8 mouse cellular contexts compared by ENCODE assay signal in genomic region chr14:14120230-14121096, GRCm38 (mm10). TPM values are rescaled to one million over a fixed set of nuclear protein-coding genes. Genes with fewer than 3 reads are reported as not detected.
A peak's percentile ranks its signal among the peaks of the same experiment; 100 is the strongest.
DNase-seq lines count a peak whose midpoint lies in the region; ATAC-seq lines count a peak whose summit lies in the region.

Gene Psmd6, minus strand, starts transcription at chr14:14120984.

- peak; percentile 99 for ATAC-seq in forebrain, embryonic 14.5 days
- peak; percentile 99 for ATAC-seq in neural tube, embryonic 15.5 days (ENCODE audit: low FRiP score)

- peak within 1 kb of the TSS; percentile 74; the same call in 1 of the 2 replicates for H3K27ac ChIP-seq in forebrain, embryonic 14.5 days (ENCODE audit: low read depth, low read length)
- peak within 1 kb of the TSS; percentile 86 for H3K27ac ChIP-seq in neural tube, embryonic 15.5 days (replicated peaks)

- intact Hi-C loops in heart, postnatal 14 days (cut with DNase I) = no loop called here

- H3K4me3 ChIP-seq in forebrain, embryonic 14.5 days (ENCODE audit: low read depth, low read length) = peak within 1 kb of the TSS; percentile 55
- peak within 1 kb of the TSS; percentile 99 for H3K4me3 ChIP-seq in neural tube, embryonic 15.5 days (replicated peaks)

- H3K9ac ChIP-seq in forebrain, embryonic 14.5 days (ENCODE audit: low read length) = peak within 1 kb of the TSS; percentile 76
- H3K9ac ChIP-seq in neural tube, embryonic 15.5 days (replicated peaks) = peak within 1 kb of the TSS; percentile 94

- no peaks in the 10 kb centered on the region for H3K27me3 ChIP-seq in forebrain, embryonic 14.5 days (replicated peaks; ENCODE audit: control insufficient read depth, insufficient read depth, low read length)
- no peaks in the 10 kb centered on the region for H3K27me3 ChIP-seq in neural tube, embryonic 15.5 days (replicated peaks)

- WGBS in forebrain, embryonic 14.5 days = 1% methylated on average over 68 of the region's 68 CpGs
- under 1% methylated on average over 68 of the region's 68 CpGs for WGBS in neural tube, embryonic 15.5 days

- peak within 1 kb of the TSS; percentile 68 for H3K4me2 ChIP-seq in forebrain, embryonic 14.5 days (ENCODE audit: low read length)
- H3K4me2 ChIP-seq in neural tube, embryonic 15.5 days = peak within 1 kb of the TSS; percentile 90

- no peaks in the 10 kb centered on the region for H3K9me3 ChIP-seq in forebrain, embryonic 14.5 days (replicated peaks; ENCODE audit: control insufficient read depth, low read length)
- H3K9me3 ChIP-seq in neural tube, embryonic 15.5 days (replicated peaks) = no peaks in the 10 kb centered on the region

- peaks cover 33% of the 10 kb centered on the region for H3K36me3 ChIP-seq in forebrain, embryonic 14.5 days (ENCODE audit: control insufficient read depth, insufficient read depth, low read length)
- peaks cover 26% of the 10 kb centered on the region for H3K36me3 ChIP-seq in neural tube, embryonic 15.5 days

- DNase-seq in ES-CJ7 (ENCODE audit: low read depth, low spot score) = peak; percentile 84
- DNase-seq in cerebellum, adult 11 months = peak; percentile 83
- peak; percentile 93 for DNase-seq in forebrain, embryonic 14.5 days (ENCODE audit: low spot score)
- peak; percentile 92 to 96 for DNase-seq in heart, postnatal 14 days
- DNase-seq in layer of hippocampus, adult 11-12 months (ENCODE audit: low spot score) = peak; percentile 92
- DNase-seq in lung, adult 18-20 months = peak; percentile 87 to 89
- DNase-seq in testis, postnatal 14 days (ENCODE audit: low spot score) = peak; percentile 90

- H3K4me1 ChIP-seq in forebrain, embryonic 14.5 days (ENCODE audit: control insufficient read depth, insufficient read depth, low read length) = peaks cover 11% of the 10 kb centered on the region
- peaks cover 27% of the 10 kb centered on the region for H3K4me1 ChIP-seq in neural tube, embryonic 15.5 days

RNA-seq across cellular contexts. Expression of gene Psmd6, which starts in this region (rescaled TPM):
- polyA plus RNA-seq in forebrain, embryonic 14.5 days (2014; fragmentation: Nextera tagmentation; extraction: Ambion mirVana) = 298 and 305 TPM in 2 replicates
- total RNA-seq in heart, postnatal 14 days (2021) = 10 to 100 TPM; 84.9 to 85.6 TPM
- polyA plus RNA-seq in neural tube, embryonic 15.5 days (2015; fragmentation: Nextera tagmentation; extraction: Ambion mirVana) = 237 and 254 TPM in 2 replicates

Comparison
In these comparisons a context has a peak if more than half of its experiments do, and no peak if none do; other contexts are left out.
1. Peak in every context shown above with its lines: DNase-seq, ATAC-seq, H3K4me3 ChIP-seq and H3K27ac ChIP-seq.